Mouse (Mus musculus) right cerebral cortex, postnatal 10 days (tissue): ENCODE data around the gene Il1r1.

ENCODE experiments used
- DNase-seq, 2 experiments: peaks; one replicate each; pipeline ENCODE4 v3.0.0; 2021; ENCODE audit warnings: low spot score in 2 of 2

Gene Il1r1

DNA sequence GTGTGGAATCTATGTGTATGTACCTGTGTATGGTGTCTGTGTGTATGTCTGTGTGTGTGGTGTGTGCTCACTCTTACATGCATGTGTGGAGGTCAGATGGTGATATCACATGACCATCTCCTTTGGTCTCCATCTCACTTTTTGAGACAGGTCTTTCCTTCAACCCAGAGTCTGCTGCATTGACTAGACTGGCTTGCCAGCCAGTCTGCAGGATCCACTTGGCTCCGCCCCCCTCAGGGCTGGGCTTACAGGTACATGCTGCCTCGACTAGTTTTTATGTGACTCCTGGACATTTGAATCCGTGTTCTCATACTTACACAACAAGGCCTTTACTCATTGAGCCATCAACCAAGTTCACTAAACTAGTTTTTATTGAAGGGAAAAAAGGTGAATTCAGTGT lies 6.2 kb downstream of the Il1r1 start:
- DNase-seq, result no peak

- DNase-seq, result no peak
These were observed 8.3 kb downstream of the Il1r1 start for GRCm38 (mm10) chr1:40233217-40233616.

DNA sequence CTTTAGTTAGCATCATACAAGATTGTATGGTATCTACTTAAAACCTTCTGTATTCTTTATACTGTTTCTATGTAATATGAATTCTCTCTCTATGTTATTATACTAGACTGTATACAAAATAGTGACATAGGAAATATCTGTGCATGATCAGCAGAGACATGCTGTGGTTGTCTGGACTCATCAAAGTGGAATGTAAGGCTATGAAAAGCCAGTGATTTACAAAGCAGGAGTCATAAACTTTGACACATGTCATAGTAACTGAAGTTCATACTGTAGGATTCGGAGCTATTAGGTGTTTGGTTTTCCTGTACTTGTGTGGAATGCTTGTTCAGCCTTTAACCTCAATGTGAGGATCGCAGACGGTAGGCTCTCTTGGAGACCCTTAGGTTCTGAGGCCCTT lies 8.7 kb downstream of the Il1r1 start:
- no peak for DNase-seq

DNA sequence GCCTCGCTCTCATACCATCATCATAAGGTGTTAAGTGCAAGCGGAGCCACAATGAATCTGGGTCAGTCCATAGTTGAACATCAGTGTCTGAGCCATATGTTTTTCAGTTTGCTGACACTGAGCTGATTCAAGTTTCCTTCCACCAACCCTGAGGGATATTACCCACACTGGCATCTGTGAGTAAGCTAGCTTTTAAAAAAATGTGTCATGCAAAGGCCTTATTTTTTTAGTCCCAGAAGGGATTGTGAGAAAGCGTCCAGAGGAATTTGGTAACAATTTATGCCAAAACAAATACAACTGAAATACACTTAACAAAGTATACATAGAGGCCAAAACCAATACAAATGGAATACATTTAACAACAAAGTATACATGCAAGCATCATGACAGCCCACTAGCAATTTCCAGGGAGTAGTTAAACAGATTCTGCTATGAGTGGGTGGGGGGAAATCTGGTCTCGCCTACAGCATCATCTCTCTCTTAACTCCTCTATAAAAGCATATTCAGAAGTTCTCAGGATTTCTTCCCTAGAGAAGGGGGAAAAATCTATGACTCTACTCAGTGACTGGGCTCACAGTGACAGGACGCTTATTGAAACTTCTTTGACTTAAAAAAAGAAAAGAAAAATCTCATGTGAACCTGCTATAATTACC lies 10.8 kb downstream of the Il1r1 start:
- no peak for DNase-seq

GRCm38 (mm10) chr1:40236694-40237093 lies 11.8 kb downstream of the Il1r1 start:
- DNase-seq, result no peak

DNA sequence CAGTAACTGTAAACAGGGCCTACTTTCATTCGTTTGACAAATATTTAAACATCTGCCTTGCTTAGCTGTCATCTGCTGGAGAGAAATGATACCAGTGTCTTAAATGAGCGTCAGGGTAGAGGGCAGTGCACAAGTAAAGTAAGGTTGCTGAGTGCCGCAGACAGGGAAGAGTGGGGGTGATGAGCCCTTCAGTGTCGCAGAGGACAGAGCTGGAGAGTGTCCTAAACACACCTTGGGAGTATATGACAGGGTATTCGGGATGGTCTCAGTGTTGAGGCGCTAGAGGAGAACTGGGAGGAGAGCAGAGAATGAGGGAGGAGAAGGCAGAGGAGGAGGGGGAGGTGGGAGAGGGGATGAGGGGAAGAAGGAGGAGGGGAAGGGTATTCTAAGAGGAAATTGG lies 12.2 kb downstream of the Il1r1 start:
- no peak for DNase-seq

- no peak for DNase-seq
These were observed 15.6 kb downstream of the Il1r1 start for GRCm38 (mm10) chr1:40240353-40241092.

DNA sequence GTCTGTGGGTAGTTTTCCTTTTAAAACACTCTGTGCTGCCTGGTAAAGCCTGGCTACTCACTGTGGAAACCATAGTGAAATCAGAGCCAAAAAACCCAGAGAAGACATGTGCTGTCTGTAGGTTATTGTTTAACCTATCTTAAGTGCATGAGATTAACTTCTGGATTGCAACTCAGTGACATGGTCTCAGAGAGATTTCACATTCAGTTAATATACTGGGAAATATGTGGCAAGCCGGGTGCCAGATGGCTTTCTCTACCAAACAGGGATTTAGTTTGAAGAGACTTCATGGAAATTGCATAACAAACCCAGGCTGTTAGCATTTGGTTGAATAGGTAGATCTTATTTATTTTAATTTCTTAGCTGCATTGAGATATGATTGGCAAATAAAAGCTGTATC lies 17.8 kb downstream of the Il1r1 start:
- DNase-seq, result no peak

DNA sequence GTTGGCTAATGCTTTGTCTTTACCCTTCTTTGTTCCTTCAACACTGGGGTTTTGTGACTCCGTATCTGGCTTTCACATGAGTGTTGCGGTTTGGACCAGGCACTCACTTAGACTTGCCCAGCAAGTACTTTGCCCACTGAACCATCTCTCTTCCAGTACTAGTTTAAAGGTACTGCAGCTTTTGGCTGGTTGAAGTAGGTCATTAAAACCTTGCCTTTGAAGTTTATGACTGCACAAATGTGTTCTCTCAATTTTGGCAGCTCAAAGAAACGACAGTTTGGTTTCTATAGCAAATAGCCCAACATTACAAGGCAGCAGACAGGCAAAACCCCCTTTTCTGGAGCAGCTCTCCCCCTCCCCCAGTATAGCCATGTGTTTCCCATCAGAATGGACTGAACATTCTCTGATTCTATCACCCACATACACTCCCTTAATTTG lies 18.7 kb downstream of the Il1r1 start:
- no peak for DNase-seq

DNA sequence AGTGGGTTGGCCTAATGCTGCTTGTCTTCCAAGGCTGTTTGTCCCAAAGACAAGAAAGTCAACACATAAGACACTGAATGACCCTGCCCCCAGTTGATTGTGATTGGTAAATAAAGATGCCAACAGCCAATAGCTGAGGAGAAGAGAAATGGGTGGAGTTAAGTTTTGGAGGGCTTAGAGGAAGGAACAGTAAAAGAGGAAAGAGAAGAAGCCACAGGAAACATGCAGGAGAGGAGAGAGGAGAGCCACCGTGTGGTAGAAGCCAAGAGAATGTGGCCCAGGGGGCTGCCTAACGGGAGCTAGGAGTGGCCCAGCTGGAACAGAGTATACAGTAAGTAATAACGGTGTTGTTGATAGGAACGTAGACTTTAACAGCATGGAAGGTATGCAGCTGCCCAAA lies 25.5 kb downstream of the Il1r1 start:
- no peak for DNase-seq

DNA sequence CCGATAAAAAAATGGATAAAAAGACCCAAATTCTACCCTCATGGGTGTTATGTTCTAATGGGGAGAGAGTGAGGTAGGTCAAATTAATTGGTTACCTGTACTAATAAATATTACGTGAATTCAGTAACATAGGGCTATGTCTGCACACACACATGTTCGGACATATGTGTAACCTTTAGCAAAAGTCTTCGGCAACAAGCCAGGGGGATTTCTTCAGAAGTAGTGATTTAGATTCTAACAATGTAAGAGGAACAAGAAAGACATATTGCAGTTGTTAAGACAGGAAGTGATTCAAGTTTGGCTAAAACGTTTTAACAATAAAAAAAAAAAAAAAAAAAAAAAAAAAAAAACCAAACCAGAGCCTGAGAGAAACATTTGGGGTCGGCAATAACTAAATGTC lies 27.6 kb downstream of the Il1r1 start:
- no peak for DNase-seq

DNA sequence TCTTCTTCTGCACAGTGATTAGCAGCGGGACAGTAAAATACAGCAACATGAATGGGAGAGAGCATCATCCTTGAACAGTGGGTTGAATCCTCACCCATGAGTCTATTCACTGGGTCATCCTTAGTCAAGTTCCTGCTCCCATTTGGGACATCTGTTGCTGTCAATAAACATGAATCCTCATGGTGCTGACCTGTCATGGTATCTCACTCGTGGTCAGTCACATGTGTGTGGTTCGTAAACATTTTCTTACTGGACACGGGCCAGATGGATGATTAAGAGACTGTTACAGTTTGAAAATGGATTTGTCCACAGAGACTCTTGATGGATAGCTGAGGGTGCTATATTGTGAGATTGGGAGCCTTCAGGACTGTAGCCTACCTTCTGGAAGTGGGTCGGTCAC lies 29.1 kb downstream of the Il1r1 start:
- no peak for DNase-seq

DNA sequence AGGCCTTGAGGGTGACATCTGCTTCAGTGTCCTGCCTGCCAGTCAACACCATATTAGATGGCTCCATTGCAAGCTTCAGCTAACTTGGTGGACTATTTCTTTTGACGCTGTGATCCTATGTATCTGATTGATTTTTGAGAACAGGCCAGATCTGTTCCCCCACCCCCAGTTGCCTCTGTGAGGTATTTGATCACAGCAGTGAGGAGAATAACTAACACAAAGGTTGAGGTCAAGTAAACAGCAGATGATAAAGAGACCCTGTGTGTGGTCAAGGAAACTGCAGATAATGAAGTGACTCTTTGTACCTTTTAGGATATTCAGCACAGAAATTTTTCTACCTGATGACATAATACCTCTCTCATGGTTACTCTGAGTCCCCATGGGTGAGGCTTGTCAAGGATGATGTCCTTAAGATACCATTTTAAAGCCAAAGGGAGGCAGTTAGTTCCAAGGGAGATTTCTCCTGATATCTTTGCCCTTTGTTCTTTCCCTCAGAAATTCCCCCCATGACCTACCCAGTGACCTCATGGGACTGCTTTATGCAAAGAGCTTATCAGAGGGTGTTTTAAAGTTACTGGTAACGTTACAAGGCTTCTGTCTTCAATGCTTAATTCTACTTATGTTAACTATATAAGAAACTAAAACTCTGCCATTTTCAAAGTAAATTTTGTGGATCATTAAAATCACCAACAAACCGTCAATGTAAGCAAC lies 29.6 kb downstream of the Il1r1 start:
- no peak for DNase-seq

- DNase-seq, result no peak
These were observed 37.7 kb downstream of the Il1r1 start for GRCm38 (mm10) chr1:40262441-40263121.

DNA sequence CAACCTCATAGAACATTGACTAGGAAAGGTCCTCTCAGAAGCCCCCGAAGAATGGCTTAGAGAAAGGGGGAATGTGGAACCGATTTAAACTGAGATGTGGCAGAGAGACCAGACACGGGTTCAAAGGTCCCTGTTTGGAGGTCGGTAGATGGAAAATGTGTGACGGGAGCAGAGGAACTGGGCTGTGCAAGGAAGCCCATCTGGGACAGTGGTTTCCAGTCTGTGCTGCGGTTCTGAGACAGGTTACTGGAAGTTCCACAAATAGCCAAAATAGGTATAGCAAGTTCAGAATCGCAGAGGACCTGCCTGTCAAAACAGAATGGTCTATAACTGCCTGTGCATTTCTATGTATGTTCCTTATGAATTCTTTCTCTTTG lies 38.2 kb downstream of the Il1r1 start:
- DNase-seq, result no peak

GRCm38 (mm10) chr1:40263679-40264078 lies 38.8 kb downstream of the Il1r1 start:
- DNase-seq, result no peak

DNA sequence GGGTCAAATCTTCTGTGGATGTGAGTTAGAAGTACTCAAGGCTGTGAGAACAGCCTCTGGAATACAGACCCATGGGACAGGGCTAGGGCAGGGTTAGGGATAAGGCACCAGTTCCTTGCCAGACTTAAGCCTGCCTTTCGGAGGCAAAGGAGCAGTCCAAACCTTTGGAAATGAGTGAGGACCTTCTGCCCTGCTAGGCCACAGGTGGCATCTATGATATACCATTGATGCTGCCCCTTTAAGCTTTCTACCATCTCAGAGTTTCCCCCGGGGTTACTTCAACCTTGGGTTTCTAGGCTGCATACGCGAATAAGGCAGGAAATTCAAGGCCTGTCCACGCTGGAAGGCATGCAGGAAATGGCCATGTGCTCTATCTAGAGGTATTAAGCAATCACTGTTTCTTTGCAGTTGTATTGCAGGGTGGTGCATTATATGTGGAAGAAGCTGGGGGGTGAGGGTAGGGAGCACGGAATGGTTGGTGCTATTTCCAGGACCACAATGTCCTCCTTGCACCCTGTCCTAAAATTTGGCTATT lies 40.5 kb downstream of the Il1r1 start:
- no peak for DNase-seq

DNA sequence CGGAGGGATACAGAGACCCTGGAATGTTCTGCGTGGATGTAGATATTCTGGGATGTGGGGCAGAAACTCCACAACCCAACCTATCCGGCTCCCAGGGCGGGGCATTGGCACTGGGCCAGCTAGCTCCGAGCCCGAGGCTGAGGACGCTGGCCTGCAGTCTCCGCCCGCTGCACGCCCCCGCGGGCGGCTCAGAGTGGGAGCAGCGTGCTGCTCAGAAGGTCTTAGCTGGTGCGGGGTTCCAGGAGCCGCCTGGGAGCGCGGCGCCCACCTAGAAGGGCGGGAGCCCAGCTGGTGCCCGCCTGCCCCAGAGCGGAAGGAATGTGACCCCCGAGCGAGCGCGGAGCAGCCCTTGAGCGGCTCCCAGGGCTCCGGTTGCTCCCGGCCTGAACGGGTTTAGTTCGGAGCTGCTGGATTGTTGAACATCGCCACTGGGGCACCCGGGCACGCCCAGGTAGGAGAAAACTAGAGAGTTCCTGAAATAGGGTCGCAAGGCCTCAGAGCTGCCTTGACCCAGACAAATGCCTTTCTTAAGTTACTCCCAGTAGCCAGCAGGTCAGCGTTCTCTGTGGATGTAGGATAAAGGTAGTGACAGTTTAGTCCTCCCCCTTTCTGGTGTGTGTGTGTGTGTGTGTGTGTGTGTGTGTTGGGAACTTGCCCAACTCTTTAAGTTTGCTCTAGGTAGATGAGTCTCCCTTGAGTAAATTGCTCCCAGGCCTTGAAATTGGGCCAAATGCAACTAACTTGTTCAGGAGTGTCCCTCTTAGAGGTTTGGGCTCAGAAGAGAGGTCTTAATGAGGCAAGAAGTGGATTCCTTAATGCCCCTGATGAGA lies 41.8 kb downstream of the Il1r1 start:
- DNase-seq, result peak; percentile 76 to 82

- DNase-seq, result no peak
These were observed 43.0 kb downstream of the Il1r1 start for GRCm38 (mm10) chr1:40267846-40268245.

GRCm38 (mm10) chr1:40268536-40268935 lies 43.7 kb downstream of the Il1r1 start:
- DNase-seq, result no peak

DNA sequence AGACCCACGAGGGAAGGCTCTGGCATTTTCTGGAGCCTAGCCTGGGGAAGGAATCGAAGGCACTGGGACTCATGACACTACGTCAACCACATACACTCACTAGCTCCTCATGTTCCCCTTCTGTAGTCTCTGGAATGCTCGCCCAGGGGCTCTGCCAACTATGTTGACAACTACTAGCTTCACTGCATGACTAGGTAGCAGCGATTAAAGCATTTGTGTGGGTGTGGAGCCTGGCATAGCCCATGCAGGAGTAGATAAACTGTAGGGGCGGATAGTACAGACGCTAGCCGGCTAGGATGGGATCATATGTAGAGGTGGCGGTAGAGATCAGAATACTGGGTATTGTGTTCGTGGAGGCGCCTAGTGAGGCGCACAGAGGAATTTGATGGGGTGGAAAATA lies 45.5 kb downstream of the Il1r1 start:
- DNase-seq, result no peak
